Mouse (Mus musculus) liver, adult 2 months (tissue): ENCODE measurements at regions not wholly inside any gene's neighbourhood (a gene's known extent, or its start where the extent isn't known, plus 50 kb on each side); places are given as distances from the start of the nearest gene placed in this dataset.
"Not testable (repeated sequence)": the region's sequence is repeated elsewhere in the genome, so short reads cannot be mapped to it uniquely, and the experiment has no call there.

Source experiments
- CTCF ChIP-seq: fragments of 200-500 bp; IDR thresholded peaks from 2 replicates; pipeline ENCODE4 v1.5.1; 2011; ENCODE audit warnings: low read depth, low read length, control low read depth
- POLR2A ChIP-seq: fragments of 200-500 bp; IDR thresholded peaks from 2 replicates; pipeline ENCODE4 v1.6.1; 2011; ENCODE audit warnings: low read length, control low read depth; ENCODE audit not compliant: insufficient read depth; ENCODE audit errors: extremely low read depth

DNA sequence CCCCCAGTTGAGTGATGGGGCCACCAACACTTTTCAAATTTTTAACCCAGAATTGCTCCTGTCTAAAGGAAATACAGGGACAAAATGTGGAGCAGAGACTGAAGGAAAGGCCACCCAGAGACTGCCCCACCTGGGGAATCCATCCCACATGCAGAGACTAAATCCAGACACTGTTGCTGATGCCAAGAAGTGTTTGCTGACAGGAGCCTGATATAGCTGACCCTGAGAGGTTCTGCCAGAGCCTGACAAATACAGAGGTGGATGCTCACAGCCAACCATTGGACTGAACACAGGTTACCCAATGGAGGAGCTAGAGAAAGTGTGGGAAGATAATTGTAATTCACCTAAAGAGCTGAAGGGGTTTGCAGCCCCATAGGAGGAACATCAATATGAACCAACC, 126.6 kb upstream of the Nhs start:
- not testable (repeated sequence) for TF ChIP-seq CTCF, POLR2A
